Mouse (Mus musculus) urinary bladder, postnatal 25 days (tissue): Measurements from ENCODE around the gene Aldh1l1.
A peak's percentile ranks its signal among the peaks of the same experiment; 100 is the strongest.

Experiments
- DNase-seq: peaks from one replicate; pipeline ENCODE4 v3.0.0; 2022; ENCODE audit warnings: low spot score

The Aldh1l1 gene

DNA sequence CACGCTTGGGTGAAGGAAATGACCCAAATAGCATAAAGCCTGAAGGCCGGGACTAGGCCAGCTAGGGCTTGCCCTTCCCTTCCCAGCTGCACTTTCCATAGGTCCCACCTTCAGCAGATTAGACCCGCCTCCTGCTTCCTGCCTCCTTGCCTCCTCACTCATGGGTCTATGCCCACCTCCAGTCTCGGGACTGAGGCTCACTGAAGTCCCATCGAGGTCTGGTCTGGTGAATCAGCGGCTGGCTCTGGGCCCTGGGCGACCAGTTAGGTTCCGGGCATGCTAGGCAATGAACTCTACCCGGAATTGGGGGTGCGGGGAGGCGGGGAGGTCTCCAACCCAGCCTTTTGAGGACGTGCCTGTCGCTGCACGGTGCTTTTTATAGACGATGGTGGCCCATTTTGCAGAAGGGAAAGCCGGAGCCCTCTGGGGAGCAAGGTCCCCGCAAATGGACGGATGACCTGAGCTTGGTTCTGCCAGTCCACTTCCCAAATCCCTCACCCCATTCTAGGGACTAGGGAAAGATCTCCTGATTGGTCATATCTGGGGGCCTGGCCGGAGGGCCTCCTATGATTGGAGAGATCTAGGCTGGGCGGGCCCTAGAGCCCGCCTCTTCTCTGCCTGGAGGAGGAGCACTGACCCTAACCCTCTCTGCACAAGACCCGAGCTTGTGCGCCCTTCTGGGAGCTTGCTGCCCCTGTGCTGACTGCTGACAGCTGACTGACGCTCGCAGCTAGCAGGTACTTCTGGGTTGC lies 64.1 kb downstream of the Aldh1l1 start:
- DNase-seq, result peak; percentile 22

DNA sequence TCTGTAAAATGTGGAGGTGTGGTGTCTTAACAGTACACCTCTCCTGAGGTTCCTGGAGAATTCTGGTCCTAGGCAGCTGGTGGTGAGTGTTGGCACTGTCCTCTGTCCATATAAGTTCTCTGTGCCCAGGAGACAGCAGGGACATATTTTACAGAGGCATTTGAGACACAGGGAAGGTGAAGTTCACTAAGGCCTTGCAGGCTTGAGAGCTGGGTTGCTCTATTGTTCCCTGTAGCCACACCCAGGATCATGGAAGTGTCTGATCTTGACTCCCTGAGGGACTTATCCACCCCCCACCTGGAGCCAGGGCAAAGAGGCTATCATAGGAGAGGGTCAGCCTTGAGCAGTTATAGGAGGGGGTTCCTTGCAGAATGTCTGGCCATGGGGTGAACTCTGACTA lies 65.0 kb downstream of the Aldh1l1 start:
- DNase-seq, result no peak

DNA sequence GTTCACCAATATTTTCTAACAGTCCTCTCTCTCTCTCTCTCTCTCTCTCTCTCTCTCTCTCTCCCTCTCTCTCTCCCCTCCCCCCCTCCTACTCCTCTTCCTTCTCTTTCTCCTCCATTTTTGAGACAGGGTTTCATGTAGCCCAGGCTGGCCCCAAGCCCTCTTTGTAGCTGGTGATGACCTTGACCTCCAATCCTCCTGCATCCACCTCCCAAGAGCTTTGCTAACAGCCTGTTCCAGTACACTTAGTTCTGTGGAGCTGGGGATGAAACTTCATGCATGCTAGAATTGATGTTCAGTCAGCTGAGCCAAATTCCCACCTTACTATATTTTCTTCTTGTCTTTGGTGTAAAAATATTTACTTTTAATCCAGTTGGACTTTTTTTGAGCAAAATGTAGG lies 67.0 kb downstream of the Aldh1l1 start:
- DNase-seq, result no peak

DNA sequence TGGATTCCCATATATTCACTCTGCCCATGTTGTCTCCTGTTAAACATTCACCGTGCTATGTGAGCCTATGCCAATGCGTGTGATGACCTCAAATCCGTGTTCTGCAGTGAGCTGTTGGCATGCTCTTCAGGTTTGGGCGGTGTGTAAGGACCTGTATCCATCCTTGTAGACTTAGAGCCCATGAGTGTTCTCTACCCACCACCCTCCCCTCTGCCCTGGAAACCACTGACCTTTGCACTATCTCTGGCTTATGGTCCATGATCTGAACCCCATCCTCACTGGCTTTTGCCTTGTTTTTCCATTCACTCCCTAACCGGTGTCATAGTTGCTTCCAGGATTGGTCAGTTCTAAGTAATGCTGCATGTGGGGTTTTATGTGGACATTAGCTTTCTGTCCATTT lies 67.5 kb downstream of the Aldh1l1 start:
- no peak for DNase-seq

DNA sequence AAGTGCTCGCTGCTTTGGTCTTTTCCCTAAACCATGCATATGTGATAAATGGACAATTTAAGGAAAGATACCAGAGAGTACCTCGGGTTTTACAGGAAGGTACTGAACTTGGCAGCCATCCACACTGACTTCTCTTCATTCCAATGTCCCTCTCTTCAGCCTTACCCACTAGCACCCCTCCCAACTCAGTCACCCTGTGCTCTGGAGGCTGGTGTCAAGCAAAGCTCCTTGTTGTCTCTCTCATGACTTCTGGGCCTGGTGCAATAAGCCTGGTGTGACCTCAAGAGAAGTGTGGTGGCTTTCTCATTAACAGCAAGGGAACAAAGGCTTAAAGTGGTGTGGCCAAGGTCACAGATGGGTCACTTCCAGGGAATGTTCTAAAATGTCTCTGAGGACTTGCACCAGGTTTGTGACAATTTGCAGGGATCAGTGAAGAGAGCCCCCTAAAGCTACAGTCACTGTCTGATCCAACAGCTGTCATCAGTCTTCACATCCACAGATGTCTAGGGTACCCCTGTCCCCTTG lies 70.4 kb downstream of the Aldh1l1 start:
- no peak for DNase-seq

DNA sequence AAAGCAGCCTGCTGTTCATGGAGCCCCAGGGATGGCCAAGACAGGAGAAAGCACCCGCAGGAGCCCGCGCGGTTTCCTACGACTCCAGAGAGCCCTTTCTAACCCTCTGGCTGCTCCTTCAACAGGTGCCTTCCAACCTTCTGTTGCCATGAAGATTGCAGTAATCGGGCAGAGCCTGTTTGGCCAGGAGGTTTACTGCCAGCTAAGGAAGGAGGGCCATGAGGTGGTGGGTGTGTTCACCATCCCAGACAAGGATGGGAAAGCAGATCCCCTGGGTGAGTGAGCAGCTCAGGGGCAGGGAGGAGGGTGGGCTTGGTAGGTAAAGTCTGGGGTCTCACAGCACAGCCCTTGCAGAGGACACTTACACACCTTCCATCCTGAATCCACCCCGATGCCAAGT lies 70.8 kb downstream of the Aldh1l1 start:
- no peak for DNase-seq

DNA sequence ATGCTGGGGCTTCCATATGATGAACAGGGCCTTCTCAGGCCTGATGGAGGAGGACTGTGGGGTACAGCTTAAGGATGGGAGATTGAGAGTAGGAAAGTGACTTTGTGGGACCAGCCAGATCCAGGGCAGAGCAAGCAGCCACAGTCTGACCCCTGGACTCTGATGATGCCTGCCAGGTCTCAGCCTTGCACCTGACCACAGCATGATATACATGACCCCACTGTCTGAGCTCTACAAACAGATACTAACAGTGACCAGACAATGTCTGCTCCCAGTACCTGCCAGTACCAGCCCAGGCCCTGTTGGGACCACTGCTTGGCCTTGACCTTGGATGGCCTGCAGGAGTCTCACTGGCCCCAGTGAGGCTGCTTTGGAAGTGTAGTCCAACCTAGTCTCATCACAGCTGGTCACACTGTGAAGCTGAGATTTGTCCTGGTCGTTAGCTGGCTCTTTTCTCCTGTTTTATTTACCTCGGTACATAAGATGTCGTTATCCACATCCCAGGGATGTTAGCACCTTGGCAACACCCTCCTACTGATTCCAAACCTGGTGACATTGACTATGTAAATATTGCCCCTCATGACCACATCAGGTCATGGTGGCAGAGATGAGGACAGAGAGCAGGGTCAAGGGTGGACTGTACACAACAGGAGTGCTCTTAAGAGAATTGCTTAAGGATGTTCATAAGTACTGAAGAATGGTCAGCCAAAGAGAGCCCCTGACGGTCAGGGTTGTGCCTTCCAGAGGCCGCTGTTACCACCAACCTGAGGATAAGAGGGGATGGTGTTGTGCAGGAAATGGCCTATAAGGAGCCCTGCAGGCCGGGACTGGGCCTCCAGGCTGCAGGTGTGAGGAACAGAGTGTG lies 71.8 kb downstream of the Aldh1l1 start:
- DNase-seq, result no peak

DNA sequence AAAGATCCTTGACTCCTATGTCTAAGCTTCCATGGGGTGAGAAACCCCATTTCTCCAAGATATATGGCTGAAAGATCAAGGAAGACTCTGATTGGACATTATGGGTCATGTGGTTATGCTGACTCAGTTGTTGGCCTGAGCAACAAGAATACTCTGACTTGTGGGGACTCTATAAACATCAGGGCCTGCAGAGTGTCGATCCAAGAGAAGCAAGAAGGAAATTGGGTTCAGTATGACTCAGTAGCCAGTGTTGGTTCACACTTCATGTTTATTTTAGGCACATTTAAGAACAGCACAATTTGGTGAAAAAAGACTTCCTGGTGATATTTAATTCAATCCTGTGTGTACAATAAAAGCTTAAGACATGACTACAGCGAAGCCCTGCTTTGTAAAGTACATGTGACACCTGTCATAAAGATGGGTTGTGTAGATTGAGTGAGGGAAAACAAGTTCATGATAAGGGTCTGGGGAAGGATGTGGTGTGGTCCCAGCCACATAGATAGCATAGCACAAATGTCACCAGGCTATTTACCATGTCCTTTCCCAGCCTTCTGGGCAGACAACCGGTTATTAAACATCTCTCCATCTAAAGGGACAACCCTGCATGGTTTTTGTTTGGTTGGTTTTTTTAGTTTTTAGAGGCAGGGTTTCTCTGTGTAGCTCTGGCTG lies 74.3 kb downstream of the Aldh1l1 start:
- DNase-seq, result no peak

DNA sequence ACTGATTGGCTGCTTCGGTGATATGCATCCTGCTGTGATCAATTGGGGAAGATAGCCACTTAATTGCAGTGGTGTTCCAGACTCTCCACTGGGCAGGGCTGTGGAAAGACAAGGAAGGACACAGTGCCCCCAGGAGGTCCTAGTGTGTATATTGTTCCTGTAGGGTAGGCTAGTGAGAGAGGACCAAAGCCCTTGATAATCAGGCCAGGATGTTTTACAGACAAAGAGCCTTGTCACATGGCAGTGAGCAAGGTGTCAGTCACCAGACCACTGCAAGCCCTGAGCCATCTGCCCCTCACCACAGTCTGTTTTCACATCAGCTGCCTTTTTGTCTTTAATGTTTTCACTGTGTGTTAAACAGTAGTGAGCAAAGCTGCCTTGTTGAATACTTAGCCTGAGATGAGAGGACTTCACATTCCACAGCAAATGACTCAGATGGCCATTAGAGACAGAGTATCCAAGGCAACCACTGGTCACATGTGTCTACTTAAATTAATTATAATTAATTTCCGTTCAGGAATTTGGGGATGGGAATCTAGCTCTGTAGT lies 75.1 kb downstream of the Aldh1l1 start:
- DNase-seq, result no peak

DNA sequence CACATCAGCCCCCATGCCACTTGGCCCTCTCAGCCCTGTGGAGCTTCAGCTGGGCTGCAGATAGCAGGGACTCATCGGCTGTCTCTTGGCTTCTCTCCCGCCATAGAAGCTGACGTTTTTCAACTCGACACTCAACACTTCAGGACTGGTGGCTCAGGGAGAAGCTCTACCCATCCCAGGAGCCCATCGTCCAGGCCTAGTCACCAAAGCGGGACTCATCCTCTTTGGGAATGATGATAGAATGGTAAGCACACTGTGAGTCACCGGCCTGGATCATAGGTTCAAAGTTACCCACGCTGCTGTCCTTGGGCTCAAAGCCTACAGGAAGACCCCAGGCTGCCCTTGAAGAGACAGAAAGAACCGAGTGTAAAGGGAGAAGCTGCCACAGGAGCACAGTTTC lies 78.0 kb downstream of the Aldh1l1 start:
- DNase-seq, result no peak

DNA sequence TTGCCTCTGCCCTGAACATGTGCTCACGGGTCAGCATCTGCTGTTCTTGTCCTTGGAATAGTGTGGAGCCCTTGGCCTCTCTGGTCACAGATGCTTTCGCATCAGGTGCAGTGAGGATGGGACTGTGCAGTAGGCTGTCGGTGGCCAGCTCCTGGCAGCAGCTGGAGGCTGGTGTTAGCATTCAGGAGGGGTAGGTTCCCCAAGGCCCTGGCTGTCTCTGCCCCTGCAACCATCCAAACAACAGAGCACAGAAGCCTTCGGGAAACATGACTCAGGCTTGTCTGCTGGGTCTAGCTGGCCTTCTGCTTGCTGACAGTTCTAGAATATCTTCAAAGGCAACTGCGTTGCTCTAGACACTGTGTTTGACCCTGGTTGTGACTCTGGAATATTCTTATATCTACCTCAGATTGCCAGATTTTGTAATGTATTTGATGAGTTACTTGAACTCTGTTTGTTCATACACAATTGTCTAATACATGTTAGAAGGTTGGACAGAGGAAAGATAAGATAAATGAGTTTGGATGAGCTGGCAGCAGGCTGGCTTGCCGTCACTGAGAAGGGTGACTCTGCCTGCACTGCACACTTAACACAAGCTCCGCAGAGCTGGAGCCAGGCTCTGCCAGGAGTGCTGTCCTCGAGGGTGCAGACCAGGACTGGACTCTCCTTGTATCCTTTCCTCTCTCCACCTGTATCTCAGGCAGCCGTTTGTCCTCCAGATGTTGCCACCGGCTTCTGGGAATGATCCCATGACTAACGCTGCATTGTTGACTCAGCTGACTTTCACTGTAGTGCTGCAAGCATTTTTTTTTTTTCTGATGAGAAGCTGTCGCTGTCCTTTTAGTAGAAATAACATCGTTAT lies 79.4 kb downstream of the Aldh1l1 start:
- no peak for DNase-seq

DNA sequence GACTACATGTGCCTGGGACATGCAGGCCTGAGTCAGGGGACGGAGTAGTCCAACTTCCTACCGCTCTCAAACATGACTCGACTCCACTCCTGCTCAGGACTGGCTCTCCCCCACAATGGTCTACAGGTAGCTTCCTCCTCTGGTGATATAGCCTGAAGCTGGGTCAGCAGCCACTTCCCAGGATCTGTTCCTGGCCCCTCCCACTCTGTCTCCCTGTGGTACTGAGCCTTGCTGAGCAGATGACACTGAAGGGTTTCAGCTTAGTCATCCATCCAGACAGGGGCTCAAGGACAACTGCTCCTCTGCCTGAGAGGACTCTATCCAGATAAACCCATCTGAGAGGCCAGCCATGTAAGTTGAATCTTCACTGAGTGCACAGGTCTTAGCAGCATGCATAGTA lies 81.3 kb downstream of the Aldh1l1 start:
- DNase-seq, result no peak

DNA sequence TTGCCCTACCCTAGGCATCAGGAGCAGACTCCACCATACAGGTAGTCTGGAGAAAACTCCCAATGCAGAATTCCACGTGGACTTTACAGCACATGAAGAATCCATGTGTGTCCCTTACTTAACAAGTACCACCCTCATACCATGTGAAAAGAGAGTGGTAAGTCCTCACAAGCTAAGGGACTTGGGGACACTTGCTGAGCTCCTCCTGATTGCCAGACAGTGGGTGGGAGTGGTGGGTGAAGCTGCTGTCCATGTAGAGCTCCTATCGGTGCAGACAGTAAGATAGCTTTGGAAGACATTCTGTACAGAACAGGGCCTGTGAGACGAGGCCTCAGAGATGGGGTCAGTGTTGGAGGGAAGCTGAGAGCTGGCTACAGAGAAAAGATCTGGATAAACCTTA lies 81.7 kb downstream of the Aldh1l1 start:
- DNase-seq, result no peak

DNA sequence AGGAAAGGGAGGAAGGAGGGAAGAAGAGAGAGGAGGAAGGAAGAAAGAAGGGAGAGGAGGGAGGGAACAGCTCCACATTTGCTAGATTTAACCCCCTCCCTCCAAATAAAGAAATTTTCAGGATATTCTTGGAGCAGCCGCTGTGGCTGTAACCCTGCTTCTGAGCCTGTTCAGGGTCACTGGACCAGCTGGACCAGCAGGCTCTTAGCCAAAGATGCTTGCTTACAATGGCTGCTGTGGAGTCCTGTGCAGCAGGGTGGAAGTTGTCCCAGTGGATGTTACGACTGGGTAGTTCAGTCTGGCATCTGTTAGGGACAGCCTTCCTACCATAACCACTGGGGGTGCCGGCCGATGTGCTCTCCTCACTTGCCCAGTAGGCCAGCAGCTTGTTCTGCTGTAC lies 82.5 kb downstream of the Aldh1l1 start:
- DNase-seq, result no peak

DNA sequence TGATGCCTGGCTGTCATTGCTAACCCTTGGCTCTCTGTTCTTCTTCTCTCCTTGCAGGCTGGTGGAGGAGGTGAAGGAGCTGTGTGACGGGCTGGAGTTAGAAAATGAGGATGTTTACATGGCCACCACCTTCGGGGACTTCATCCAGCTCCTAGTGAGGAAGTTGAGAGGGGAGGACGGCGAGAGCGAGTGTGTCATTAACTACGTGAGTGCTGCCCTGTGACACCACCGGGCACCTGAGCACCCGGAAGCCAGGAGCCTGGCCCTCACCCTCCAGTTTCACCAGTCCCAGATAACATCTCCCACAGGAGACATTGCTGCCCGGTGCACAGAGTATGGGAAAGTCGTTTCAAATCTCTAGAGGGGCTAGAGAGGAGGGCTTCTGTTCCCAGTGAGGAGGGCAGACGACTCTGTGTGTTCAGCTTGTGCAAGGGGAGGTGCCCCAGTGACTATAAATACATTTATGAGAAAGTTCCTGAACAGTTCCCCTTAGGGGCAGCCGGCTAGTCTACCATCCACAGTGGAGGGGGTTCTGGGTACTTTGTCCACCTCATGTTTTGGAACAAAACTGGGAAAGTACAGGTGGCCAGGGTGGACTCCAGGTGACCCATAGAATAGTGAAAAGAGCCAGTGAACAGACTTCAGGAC lies 83.6 kb downstream of the Aldh1l1 start:
- no peak for DNase-seq

DNA sequence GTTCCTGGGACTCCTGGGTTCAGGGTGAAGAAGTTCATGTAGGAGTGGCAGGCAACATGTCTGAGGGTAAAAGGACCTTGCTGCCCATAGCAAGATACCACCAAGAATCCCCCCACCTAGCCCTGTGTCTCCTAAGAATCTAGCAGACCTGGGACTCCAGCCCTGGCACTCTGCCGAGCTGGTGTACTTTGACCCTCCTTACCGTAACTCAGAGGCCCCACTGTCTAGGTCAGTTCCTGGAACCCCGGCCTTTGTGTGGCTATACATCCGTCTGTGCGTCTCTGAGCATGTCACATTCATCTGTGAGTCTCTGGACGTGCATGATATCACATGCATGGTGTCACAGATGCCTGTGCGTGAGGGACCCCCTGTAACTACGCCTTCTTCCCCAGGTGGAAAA lies 84.2 kb downstream of the Aldh1l1 start:
- no peak for DNase-seq

DNA sequence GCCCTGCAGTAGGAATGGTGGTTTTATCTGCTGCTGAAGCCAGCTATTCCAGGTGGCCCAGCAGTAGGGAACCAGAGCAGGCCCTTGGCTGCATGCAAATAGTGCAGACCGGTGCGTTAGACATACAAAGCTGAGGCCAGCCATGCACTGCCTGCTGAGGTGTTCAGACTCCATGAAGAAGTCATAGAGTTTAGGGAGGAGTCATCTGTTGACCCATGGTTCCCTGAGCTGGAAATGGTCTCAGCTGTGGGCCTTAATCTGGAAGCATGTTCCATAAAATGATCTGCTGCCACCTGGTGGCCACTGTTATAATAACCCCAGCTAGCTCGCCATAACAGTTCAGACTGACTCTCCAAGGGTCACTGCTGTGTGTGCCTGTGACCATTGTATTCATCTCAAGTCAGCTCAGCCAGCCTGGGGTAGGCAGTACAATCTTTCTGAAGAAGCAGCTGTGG lies 89.1 kb downstream of the Aldh1l1 start:
- peak; percentile 72 for DNase-seq

DNA sequence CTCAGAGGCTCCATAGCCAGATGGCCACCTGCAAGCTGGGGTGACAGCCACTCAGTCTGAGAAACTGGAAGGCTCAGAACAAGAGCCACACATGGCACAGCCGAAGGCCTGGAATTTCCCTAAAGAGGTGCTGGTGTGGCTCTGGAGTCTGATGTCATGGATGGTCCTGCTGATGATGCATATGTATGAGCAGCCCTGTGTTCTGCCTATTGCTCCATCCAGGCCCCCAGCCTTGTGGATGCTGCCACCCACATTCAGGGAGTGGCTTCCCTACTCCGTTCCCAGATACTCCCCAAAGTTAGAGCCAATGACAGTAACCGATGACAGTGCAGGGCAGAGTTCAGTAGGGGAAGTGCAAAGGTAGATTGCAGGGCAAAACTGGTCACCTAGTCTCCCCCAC lies 91.9 kb downstream of the Aldh1l1 start:
- DNase-seq, result no peak

DNA sequence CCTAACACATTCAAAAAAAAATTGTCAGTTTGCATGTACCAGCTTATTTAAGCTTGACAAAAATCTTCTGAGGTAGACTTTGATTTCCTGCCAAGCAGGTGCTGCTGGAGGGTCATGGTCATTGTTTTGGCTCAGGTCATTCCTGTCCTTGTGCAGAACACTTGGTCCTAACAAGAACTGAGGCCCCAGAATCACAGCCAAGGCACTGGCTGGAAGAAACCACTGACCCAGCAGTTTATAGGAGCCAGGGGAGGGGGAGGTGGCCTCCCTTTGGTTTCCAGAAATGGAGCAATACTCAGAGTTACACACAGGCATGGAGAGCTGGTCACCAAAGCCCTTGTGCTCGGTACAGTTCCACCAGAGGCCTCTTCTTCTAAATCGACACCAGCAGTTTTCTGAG lies 96.1 kb downstream of the Aldh1l1 start:
- DNase-seq, result no peak

DNA sequence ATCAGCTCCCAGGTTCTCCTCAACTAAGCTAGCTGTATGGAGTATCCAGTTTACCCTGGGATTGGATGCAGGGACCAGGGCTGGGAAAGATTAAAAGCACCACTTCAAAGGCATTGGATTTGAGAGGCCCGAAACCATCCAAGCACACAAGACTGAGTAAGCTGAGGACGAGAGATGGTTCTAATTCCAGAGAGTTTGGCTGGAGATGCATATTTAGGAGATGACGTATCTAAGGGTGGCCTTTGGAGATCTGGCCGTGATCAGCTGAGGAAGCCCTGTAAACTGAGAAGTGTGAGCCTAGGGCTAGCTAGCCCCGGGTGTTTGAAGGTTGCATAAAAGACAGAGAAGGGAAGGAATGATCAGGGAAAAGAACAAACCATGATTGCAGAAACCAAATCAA lies 101.9 kb downstream of the Aldh1l1 start:
- no peak for DNase-seq

DNA sequence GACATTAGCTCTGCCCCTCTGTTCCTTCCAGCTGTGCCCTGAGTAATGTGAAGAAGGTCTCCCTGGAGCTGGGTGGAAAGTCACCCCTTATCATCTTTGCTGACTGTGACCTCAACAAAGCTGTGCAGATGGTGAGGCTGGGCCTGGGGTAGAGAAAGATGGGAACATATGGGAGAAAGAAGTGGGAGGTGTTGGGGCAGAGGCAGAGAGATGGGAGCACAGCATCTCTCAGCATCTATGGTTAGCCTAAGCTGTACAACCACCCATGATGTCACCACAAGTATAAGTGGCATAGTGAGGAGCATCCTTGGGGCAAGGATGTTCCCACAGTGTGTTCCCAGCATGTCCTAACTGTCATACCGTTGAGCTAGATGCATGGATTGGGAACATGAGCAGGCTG lies 104.5 kb downstream of the Aldh1l1 start:
- no peak for DNase-seq
